Comparison of ENCODE assay signal across 14 mouse cellular contexts in genomic region chr11:94216247-94216646, GRCm38 (mm10). TPM values are rescaled to one million over a fixed set of nuclear protein-coding genes. Genes with fewer than 3 reads are reported as not detected.
DNase-seq lines count a peak whose midpoint lies in the region; ATAC-seq lines count a peak whose summit lies in the region.
"Had no signal": no experiment of that assay in that cellular context is flagged by ENCODE, and none has a peak within 500 bp of the region (broad histone marks: within the 10 kb centered on the region; RNA-seq: fewer than 3 reads in every experiment).

No protein-coding gene starts in this region.

- H3K4me1 ChIP-seq in heart, embryonic 12.5 days (replicated peaks) = peaks cover 18% of the 10 kb centered on the region
- H3K4me1 ChIP-seq in kidney, embryonic 16.5 days (ENCODE audit: insufficient read depth, low read length) = peaks cover 16% of the 10 kb centered on the region
- H3K4me1 ChIP-seq: intestine, embryonic 15.5 days had no signal

- H3K27ac ChIP-seq in heart, embryonic 12.5 days (ENCODE audit: poor library complexity, severe bottlenecking) = peak overlapping the region; percentile 12; the same call in 1 of the 2 replicates
- no peak overlapping the region for H3K27ac ChIP-seq in kidney, embryonic 16.5 days (ENCODE audit: low read length)
- H3K27ac ChIP-seq: heart, embryonic 10.5 days; intestine, embryonic 15.5 days; limb, embryonic 13.5 days had no signal

- no peak overlapping the region for H3K4me2 ChIP-seq in heart, embryonic 12.5 days
- H3K4me2 ChIP-seq in kidney, embryonic 16.5 days (replicated peaks; ENCODE audit: low read depth, low read length) = no peak overlapping the region
- H3K4me2 ChIP-seq: intestine, embryonic 15.5 days; limb, embryonic 13.5 days; lung, embryonic 14.5 days had no signal

- intact Hi-C loops in left cerebral cortex, postnatal 36 days (cut with DNase I) = no loop called here

- DNase-seq in heart, adult 9 months (ENCODE audit: low spot score in 2 of 2) = no peak
- peak; percentile 44 for DNase-seq in kidney, adult 9 months
- DNase-seq in 416B (ENCODE audit: low read depth) = peak; percentile 33
- DNase-seq in adipocyte (ENCODE audit: low spot score) = peak; percentile 75
- no peak for DNase-seq in left cerebral cortex, postnatal 36 days (ENCODE audit: low spot score in 2 of 2)
- DNase-seq: cerebellum, adult 18-20 months; kidney, postnatal 4 days; lung, embryonic 14.5 days had no signal

- H3K27me3 ChIP-seq in heart, embryonic 12.5 days (replicated peaks) = no peaks in the 10 kb centered on the region
- H3K27me3 ChIP-seq in kidney, embryonic 16.5 days (ENCODE audit: insufficient read depth, low read length) = no peaks in the 10 kb centered on the region
- H3K27me3 ChIP-seq: intestine, embryonic 15.5 days; limb, embryonic 13.5 days had no signal

- H3K9me3 ChIP-seq in heart, embryonic 12.5 days (replicated peaks) = no peaks in the 10 kb centered on the region
- no peaks in the 10 kb centered on the region for H3K9me3 ChIP-seq in kidney, embryonic 16.5 days (ENCODE audit: low read length)
- H3K9me3 ChIP-seq: heart, embryonic 10.5 days; intestine, embryonic 15.5 days; limb, embryonic 13.5 days had no signal

- no peak overlapping the region for H3K4me3 ChIP-seq in heart, embryonic 12.5 days
- no peak overlapping the region for H3K4me3 ChIP-seq in kidney, embryonic 16.5 days (ENCODE audit: low read length)
- H3K4me3 ChIP-seq: erythroblast, embryonic 14.5 days; heart, embryonic 10.5 days; intestine, embryonic 15.5 days; limb, embryonic 13.5 days had no signal

- H3K9ac ChIP-seq in heart, embryonic 12.5 days = no peak overlapping the region
- H3K9ac ChIP-seq in kidney, embryonic 16.5 days (replicated peaks; ENCODE audit: low read length) = no peak overlapping the region
- H3K9ac ChIP-seq: intestine, embryonic 15.5 days; limb, embryonic 13.5 days; lung, embryonic 14.5 days had no signal

- ATAC-seq in heart, embryonic 12.5 days (ENCODE audit: insufficient number of reproducible peaks, low FRiP score) = no peak
- no peak for ATAC-seq in kidney, embryonic 16.5 days (ENCODE audit: low FRiP score, low TSS enrichment)
- ATAC-seq: intestine, embryonic 15.5 days had no signal

- peaks cover 14% of the 10 kb centered on the region for H3K36me3 ChIP-seq in heart, embryonic 12.5 days
- peaks cover 11% of the 10 kb centered on the region; the same call in 1 of the 2 replicates for H3K36me3 ChIP-seq in kidney, embryonic 16.5 days (ENCODE audit: insufficient read depth, low read length)

- WGBS in heart, embryonic 12.5 days = 63% methylated on average over 2 of the region's 2 CpGs
- 22% methylated on average over 2 of the region's 2 CpGs for WGBS in kidney, embryonic 16.5 days

RNA-seq across cellular contexts. Expression of gene Tob1, which starts 5.0 kb away (rescaled TPM):
- polyA plus RNA-seq in heart, embryonic 12.5 days (2016; fragmentation: Nextera tagmentation; extraction: Ambion mirVana) = 34.9 and 35.2 TPM in 2 replicates
- polyA plus RNA-seq in kidney, embryonic 16.5 days (2015; fragmentation: Nextera tagmentation; extraction: Ambion mirVana) = 31.9 and 36.1 TPM in 2 replicates
- 10 to 100 TPM; 37.5 to 51.4 TPM for total RNA-seq in left cerebral cortex, postnatal 36 days (2021)

RNA-seq across cellular contexts. Expression of gene Wfikkn2, which starts 29.6 kb away (rescaled TPM):
- polyA plus RNA-seq in heart, embryonic 12.5 days (2016; fragmentation: Nextera tagmentation; extraction: Ambion mirVana) = 2.0 and 2.5 TPM in 2 replicates
- polyA plus RNA-seq in kidney, embryonic 16.5 days (2015; fragmentation: Nextera tagmentation; extraction: Ambion mirVana) = 2.2 and 3.1 TPM in 2 replicates
- total RNA-seq in left cerebral cortex, postnatal 36 days (2021) = 1 to 10 TPM; 1.3 to 1.5 TPM
- polyA plus RNA-seq: erythroblast, embryonic 14.5 days had no signal

Comparison
In these comparisons a context has a peak if more than half of its experiments do, and no peak if none do; other contexts are left out.
1. DNase-seq: peak in kidney, adult 9 months (single experiment), 416B (single experiment) and adipocyte (single experiment); none in heart, adult 9 months (0 of 2) and left cerebral cortex, postnatal 36 days (0 of 2).